Mouse (Mus musculus) adipocyte (in vitro differentiated cells): Measurements from ENCODE around the gene Spata9.
"Not testable (repeated sequence)": the region's sequence is repeated elsewhere in the genome, so short reads cannot be mapped to it uniquely, and the experiment has no call there.

Experiments
- DNase-seq: peaks from one replicate; pipeline ENCODE4 v3.0.0-alpha.2; 2016; ENCODE audit warnings: low spot score

The Spata9 gene

DNA sequence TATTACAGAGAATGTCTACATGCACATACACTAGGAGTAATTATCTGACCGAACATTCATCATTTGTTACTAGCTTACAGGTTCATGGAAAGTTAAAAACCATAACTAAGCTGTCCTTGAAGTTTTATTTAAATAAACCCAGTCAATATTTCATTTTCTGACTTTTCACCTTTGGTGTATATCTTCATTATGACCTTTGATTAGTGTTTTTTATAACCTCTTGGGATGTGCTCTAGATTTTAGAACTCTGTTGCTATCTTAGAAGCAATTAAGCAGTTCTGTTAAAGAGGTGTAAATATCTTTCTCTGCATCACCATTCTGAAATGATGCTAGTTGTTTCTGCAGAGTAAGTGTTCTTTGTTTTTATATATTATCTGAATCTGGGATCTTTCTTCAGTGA is at the start of gene Spata9:
TSS of gene Spata9 (plus strand) at position 301 of the 400 bp plus-strand sequence.
- DNase-seq: no peak

DNA sequence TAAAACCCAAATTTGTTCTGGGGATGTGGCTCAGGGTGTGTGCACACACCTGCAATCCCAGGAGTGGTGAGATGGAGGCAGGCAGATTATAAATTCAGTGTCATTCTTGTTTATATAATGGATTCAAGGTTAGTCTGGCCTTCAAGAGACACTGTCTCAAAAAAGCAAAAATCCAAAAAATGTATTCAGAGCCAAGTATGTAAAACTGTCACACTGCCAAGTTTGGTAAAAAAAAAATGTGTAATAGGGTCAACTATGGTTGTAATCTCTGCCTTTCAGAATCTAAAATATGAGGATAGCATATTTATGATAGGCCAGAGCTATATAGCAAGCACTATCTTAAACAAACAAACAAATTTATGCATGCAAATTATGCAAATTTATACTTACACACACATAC is 39.0 kb upstream of the Spata9 start:
- no peak for DNase-seq

DNA sequence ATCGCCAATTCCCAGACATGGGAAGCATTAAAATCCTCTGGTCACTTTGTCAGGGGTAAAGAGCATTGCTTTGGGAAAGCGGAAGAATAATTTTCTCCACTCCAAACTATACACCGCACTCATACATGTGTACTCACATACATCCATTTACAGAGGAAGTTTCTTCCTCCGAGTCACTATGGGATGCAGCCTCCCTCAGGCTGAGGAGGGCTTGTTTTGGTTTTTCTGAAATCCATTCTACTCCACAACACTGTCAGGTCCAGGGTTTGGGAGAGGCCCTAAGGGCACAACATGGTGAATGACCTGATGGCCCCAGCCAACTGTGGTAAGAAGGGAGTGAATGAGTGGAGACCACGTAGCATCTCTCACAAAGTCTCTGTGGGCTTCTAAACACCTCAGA is 37.9 kb upstream of the Spata9 start:
- not testable (repeated sequence) for DNase-seq

DNA sequence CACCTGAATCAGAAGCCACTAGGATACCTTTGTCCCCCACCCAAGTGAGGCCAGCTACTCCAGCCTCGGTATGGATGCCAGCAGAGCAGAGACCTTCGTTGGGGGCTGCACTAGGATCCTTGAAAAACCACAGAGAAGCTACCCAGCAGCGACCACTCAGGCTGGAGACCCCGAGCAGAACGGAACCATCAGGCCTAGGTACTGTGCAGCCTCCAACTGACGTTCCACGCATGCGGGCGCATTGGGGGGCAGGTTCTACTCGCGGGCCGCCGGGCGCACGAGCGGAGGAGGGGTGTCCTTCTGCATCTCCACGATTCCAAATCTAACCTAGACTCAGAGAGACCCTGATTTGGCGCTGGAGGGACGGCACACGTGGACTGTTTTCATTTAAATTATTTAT is 36.9 kb upstream of the Spata9 start:
- no peak for DNase-seq

DNA sequence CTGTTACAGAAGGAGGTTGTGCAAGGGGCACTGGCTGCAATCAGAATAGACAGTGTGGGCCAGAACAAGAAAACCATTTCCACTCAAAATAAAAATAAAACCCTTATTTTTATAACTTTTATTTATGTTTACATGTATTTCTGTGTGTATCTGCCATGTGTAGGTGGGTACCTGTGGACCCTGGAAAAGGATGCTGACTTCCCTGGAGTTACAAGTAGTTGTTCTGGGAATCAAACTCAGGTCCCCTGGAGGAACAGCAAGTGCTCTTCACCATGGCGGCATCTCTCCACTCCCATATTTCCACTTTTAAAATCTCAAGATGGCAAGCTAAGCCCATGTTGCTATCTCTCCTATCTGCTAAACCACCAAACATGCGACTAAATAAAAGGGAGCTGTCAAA is 36.3 kb upstream of the Spata9 start:
- DNase-seq: no peak

DNA sequence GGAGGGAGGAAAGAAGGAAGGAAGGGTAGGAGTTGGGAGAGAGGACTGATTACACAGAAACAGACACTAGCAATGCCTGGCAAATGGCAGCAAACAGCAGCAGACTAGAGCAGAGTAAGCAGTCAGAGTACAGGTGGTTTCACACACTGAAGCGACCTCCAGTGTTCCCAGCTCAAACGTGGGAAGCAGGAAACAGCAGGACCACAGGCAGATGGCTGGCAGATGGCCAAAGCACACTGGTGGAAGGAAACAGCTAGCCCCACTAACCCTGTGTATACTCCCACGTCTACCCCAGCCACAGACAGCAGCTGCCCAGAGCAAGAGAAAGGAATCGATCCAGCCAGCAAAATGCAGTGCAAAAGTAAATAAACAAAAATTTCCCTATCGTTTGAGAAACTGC is 35.9 kb upstream of the Spata9 start:
- DNase-seq: no peak

DNA sequence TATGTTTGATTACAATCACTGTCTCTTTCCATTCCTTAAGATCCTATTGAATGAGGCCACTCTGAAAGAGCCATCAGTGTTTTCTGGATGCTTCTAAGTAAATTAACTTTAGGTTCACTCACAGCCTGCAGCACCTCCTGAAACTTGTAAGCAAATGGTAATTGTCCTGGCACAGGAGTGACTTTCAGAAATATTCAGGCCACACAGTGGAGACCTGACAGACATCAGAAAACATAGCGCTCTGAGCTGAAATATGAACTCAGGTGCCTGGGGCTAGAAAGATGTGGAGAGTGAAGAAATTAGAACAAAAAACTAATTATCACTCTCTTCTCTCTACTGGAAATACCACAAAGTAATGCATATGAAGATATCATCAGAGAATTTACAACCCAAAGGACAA is 33.7 kb upstream of the Spata9 start:
- no peak for DNase-seq

DNA sequence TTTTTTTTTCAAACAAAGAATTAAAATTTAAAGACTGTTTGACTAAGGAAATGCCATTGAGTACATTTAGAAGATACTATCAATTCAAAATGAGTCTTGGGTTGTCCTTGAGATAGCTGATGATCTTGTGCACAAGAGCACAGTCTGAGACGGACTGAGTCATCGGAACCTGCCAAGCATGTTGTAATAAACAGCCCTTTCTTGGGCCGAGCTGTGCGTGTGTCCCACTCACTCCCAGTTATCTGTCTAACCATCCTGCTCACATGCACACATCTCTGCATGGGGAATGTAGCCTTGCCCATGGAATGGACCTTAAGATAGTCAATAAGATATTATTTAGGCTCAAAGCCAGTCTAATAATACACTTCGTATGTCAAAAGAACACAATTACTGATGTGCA is 28.1 kb upstream of the Spata9 start:
- no peak for DNase-seq

DNA sequence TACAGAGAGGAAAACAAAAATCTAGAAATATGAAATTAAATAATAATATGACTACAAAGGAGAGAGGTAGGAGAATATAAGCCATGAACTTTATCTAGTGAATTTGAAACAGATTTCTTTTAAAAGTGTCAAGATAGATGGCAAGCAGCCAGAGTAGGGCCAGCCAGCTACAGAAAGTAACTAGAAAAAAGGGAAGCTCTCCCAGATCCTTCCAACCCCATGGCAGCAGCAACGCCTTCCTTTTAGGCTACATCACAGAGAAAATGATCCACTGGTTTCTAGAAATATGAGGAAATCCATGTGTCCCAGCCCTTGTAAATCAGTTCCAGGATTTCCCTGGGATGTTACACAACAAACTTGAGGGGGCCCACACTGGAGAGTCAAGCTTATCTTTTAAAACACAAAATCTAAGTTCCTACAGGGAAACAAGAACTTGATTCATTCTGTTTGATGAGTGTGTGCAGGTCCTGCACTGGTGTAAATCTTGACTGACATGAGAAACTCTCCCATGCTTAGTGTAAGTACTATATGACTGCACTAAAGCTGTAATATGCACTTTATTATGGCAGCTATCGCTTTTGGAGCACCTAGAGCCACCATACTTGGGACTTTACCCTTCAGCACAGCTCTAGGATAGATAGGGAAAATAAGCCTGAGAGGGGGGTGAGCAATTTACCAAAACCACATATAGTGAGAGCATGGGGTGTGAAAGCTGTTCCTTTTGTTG is 26.0 kb upstream of the Spata9 start:
- DNase-seq: peak; percentile 52

DNA sequence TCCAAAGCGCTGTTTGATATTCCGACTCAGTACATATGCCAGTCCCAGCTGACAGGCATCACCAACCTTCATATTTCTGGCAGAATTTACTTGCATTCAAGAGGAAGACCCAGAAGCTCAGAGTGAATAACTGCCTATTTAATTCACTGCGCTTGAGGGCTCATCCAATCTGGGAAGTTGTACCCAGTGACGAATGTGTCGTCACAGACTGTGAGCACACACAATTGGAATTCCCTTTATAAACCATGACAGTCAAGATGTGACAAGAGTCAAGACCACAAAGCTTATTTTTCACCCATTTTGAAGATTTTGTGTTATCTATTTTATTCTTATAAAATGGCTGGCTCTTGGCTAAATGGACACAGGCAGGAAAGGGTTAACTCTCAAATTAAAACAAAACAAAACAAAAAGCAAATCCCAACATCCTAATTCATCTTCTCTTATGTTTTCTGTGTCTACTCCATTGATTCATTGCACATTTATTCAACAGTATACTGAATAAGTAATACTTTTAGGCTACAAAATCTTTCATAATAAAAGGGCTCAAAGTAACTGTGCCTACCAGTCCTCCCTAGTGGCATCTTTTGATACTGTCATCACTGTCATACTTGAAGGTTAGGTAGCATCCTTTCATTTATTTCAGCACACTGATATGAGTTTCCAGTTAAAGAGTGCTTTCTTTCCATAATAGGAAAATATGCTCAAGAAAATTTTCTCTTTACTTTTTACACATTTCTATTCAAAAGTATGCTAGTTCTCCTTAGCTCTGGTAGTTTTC is 25.2 kb upstream of the Spata9 start:
- DNase-seq: no peak

DNA sequence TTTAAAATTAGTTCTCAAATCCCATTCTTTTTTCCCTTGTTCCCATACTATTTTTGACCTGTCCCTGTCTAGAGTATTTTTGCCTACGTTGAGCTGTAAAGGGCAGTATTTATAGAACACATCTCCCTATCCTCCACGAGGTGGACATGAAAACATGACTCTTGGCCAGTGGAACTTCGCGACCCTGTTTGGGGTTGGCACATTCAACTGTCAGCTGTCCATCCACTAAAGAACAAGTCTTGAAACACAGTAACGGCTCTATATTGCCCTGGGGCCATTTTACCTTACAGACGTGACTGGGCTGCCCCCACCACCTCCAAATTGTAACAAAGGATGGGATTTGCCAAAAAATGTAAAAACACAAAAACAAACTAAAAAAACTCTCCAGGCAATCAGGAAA is 24.2 kb upstream of the Spata9 start:
- peak; percentile 90 for DNase-seq

DNA sequence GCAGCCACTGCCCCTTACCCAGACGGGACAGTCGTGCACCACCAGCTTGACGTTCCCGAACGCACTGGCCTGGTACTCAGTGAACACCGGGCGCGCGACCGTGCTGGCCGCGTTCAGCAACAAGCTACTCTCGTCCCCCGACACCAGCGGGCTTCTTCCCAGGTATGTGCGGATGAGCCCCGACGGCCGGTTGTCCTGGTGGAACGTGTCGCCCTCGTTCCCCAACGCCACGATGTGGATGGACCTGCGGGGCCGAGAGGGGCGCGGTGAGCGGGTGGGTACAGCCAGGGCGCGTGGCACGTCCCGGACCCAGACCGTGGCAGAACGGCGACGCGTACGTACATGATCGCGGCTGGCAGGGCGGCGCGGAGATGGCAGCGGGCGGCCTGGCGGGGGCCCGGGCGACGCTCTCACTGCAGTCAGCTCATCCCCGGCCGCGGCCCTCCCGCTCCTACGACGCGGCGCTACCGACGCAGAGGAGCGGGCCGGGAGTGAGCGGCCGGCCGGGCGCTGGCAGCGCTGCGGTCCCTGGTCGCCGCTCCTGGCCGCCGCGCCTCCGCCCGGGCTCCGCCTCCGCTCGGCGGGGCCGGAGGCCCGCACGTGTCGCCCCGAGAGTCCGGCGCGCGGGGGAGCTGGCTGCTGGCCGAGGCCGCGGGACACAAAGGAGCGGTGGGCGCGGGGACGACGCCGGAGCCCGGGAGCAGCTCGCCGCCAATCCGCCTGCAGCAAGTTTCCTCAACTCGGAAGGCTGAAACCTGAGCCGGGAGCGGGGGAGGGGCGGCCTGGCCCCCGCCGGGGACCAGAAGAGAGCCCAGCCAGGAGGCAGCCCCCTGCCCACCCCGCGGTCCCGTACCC is 23.5 kb upstream of the Spata9 start, which contains the start of gene Rhobtb3:
TSS of gene Rhobtb3 (minus strand) at position 737 of the 855 bp plus-strand sequence.
- peak; percentile 74 for DNase-seq

DNA sequence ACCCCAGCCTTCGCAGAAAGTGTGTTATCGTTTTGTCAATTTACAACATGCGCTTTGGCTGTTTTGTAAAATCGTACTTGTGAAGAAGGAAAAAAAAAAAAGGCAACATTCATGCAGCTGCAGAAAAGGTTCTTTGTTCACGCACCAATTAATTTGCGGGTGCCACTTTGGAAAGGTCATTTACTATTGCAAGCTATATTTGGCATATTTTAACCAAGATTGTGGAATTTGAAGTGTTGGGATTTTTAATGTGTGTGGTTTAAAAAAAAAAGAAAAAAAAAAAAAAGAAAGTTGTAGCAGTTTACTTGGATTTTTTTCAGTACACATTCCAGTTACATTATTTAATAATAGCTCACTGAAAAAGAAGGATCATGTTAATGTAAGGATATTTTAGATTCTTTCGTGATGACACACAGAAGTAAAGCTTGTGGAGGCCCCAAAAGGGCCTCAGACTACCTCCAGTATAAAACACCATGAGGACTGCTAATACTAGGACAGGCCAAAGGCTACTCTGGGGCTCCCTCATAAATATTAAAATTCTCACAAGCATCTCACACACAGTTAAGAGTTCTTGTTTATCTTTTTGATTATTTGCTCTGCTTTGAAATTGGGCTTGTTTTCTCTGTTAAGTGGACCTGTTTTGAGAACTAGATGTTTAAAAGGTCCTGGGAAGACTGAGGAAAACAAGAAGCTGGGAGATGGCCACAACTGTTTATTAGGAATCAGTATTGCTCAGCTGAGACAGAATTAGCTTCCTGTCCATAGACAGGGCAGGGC is 22.7 kb upstream of the Spata9 start:
- peak; percentile 65 for DNase-seq

DNA sequence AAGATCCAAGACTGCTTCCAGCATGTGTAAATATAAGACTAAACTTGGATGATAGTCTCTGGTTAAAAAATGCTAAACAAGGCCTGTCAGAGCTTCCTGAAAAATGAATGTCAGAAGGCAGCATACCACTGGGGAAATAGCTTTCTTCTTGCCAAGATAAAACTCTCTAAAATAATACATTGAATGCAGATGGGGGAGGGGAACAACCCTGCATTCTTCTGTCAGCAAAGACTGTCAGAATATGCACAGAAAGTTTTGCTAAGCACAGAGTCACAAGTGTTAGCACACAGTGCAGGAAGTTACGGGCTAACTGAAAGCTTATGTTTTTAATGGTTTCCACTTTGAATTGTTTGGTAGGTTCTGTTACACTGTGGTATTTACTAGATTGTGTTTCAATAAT is 16.7 kb upstream of the Spata9 start:
- peak; percentile 74 for DNase-seq

DNA sequence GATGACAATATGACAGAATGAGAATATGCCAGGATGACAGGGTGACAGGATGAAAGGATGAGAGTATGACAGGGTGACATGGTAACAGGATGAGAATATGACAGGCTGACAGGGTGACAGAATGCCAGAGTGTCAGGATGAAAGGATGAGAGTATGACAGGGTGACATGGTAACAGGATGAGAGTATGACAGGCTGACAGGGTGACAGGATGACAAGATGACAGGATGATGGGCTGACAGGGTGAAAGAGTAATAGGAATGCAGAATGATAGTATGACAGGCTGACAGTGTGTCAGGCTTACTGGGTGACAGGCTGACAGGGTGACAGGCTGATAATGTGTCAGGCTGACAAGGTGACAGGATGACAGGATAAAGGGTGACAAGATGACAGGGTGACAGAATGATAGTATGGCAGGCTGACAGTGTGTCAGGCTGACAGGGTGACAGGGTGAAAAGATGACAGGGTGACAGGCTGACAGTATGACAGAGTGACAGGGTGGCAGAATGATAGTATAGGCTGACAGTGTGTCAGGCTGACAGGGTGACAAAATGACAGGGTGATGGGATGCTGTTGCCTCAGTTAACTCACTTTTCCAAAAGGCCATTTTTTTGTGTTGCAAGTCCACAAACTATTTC is 11.5 kb upstream of the Spata9 start:
- no peak for DNase-seq

DNA sequence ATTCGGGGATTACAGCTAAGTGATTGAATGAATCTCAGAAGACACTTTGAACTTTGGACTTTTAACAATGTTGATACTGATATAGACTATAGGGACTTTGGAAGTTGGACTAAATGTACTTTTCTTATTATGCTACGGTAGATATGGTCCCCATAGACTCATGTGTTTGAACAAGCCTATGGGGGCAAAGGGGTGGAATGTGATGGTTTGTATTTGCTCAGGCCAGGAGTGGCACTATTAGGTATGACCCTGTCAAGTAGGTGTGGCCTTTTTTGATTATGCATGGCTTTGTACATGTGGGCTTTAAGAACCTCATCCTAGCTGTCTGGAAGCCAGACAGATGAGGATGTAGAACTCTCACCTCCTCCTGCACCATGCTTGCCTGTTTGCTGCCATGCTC is 7.5 kb downstream of the Spata9 start:
- DNase-seq: no peak

DNA sequence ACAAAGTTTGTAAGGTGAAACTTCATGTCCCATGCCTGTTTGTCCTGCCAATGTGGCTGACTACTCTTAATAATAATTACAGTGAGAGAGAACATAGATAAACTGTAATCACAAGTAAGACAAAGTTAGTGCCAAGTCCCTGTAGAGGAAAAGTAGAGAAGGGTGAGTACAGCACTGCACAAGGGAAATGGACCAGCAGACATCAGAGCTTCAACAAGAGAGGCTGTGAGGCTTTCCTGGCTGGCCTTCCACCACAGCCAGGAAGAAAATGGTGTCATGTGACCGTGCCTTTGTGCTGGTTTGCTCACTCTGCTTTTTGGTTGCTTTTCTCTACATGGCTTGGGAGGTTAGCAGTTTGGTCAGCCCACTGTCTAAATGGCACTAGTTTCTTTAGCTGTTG is 8.7 kb downstream of the Spata9 start:
- DNase-seq: peak; percentile 38

DNA sequence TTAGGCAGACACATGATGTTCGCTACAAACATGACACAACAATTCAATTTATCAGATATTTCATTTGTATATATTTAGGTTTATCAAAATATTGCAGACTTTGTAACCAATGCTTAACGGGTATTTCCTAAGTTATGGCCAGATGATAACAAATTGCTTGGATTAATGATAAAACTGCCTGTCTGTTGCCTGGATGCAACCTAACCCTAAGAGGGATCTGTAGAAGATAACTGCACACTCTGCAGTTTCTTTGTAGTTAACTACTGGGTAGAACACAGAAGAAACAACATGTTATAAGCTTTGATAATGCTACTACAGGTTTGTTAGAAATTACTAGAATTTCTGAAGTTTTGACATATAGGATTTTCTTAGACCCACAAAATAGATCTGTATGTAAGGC is 9.3 kb downstream of the Spata9 start:
- DNase-seq: no peak

DNA sequence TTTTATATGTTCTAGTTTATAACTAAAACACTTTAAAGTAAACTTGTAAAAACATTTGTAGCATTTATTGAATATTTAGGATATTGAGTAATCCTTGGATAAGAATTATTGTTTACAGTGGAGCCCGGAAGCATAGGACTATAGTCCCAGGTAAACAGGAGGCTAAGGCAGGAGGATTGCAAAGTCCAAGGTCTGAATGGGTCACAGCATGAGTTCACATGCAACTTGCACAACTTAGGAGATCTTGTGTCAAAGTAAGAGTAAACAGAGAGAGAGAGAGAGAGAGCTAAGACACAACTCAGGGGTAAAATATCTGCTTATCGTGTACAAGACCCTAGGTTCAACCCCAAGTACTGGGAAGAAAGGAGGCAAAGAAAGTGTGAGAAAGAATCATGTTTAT is 9.7 kb downstream of the Spata9 start:
- no peak for DNase-seq

DNA sequence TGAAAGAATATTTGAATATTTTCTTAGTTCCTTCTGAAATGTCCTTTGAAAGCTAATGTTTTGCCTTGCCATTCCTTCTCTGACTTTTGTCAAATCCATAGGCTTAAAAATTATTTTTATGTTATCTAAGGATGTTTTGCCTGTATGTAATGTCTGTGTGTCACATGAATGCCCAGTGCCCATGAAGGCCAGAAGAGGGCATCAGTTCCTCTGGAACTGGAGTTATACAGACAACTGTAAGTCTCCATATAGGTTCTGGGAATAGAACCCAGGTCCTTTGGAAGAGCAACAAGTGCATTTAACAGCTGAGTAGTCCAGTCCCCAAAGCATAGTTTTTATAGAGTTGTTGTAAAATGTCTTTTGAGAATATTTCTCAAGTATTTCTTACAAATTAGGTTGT is 15.0 kb downstream of the Spata9 start:
- DNase-seq: no peak

DNA sequence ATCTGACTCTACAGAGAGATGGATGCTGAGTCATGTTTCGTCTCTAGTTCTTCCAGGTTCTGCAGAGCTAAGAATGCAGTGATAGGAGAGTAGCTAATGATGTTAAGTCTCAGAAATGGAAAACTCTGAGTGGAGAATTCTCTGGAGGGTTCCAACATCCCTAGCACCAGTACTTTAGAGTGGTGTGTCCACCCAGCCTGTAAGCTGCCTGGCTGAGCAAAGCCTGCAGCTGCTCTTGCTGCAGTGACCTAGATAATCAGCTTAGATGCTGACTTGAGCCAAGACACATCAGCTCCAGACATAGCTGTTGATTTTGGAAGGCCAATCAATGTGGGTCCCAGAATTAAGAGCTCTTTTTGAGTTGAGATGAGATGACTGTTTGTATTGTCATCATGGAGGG is 21.1 kb downstream of the Spata9 start:
- DNase-seq: no peak
